Mouse (Mus musculus): Measurements from ENCODE around the gene Cnpy2. TPM values are rescaled to one million over a fixed set of nuclear protein-coding genes. Genes with fewer than 3 reads are reported as not detected.
"Not testable (repeated sequence)": the region's sequence is repeated elsewhere in the genome, so short reads cannot be mapped to it uniquely, and the experiment has no call there.

The Cnpy2 gene
- polyA plus RNA-seq, 1 experiment from 2014 or later: 364 TPM

GRCm38 (mm10) chr10:128283604-128284579 lies 38.4 kb upstream of the Cnpy2 start:
- 62% methylated on average over 31 of the region's 31 CpGs for WGBS
- Histone ChIP-seq H3K9ac (ENCODE audit: low read depth, low read length) (no peak overlapping the region), H3K4me2 (ENCODE audit: low read depth, low read length) (no peak overlapping the region), H3K36me3 (ENCODE audit: control insufficient read depth, insufficient read depth, low read length) (peaks cover 63% of the 10 kb centered on the region), H3K27me3 (replicated peaks; ENCODE audit: control insufficient read depth, insufficient read depth, low read length) (no peaks in the 10 kb centered on the region), H3K9me3 (ENCODE audit: control insufficient read depth, low read length) (no peaks in the 10 kb centered on the region), H3K4me1 (ENCODE audit: control insufficient read depth, insufficient read depth, low read length) (no peaks in the 10 kb centered on the region), H3K27ac (replicated peaks; ENCODE audit: low read depth, low read length) (no peak overlapping the region), H3K4me3 (ENCODE audit: low read depth, low read length) (no peak overlapping the region)
- ATAC-seq (ENCODE audit: low read depth) (peak; percentile 37; the same call in 1 of the 2 replicates), DNase-seq (ENCODE audit: low spot score) (peak; percentile 73)

GRCm38 (mm10) chr10:128290594-128290993 lies 31.7 kb upstream of the Cnpy2 start:
- H3K36me3 ChIP-seq (ENCODE audit: control insufficient read depth, insufficient read depth, low read length): peaks cover 47% of the 10 kb centered on the region
- H3K9me3 ChIP-seq (ENCODE audit: control insufficient read depth, low read length); DNase-seq (ENCODE audit: low spot score); H3K4me1 ChIP-seq (ENCODE audit: control insufficient read depth, insufficient read depth, low read length); H3K9ac ChIP-seq (ENCODE audit: low read depth, low read length); H3K4me2 ChIP-seq (ENCODE audit: low read depth, low read length); ATAC-seq (ENCODE audit: low read depth); H3K4me3 ChIP-seq (ENCODE audit: low read depth, low read length); H3K27me3 ChIP-seq (replicated peaks; ENCODE audit: control insufficient read depth, insufficient read depth, low read length); H3K27ac ChIP-seq (replicated peaks; ENCODE audit: low read depth, low read length): not testable (repeated sequence)
- 100% methylated on average over 1 of the region's 1 CpGs for WGBS

DNA sequence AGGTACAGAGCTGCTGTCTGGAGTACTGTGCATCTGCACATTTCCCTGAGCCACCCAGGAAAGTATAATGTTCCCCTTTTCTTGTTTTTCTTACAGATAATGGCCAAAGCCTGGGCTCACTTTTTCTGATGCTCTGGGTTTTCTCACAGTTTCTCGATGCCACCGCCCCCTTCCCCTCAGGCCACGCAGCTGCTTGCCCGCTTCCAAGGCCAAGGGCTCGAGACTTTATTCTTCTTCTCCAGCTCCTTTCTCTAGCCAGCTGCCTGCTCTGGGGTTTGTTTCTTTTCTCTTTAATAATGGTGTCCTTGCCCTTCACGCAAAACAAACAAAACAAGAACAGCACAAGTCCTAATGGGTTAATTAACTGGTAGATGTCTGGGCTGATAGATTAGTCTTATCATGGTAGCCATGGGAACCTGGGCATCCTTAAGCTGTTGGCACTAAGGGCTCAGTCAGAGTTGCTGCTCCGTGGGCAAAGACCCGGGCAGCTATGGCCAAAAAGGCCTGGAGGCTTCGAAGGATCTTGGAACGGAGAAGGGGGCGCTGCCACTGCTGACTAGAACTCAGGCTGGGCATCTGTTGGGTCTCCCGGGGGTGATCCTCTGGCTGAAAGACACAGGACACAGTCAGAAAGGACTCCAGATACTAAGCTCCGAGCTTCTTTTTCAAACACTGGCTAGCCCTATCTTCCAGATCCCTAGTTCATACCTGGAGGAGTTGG lies 25.7 kb upstream of the Cnpy2 start:
- Histone ChIP-seq H3K27ac (replicated peaks; ENCODE audit: low read depth, low read length) (no peak overlapping the region), H3K4me2 (ENCODE audit: low read depth, low read length) (no peak overlapping the region), H3K4me3 (ENCODE audit: low read depth, low read length) (no peak overlapping the region), H3K9ac (ENCODE audit: low read depth, low read length) (no peak overlapping the region), H3K9me3 (ENCODE audit: control insufficient read depth, low read length) (no peaks in the 10 kb centered on the region), H3K4me1 (ENCODE audit: control insufficient read depth, insufficient read depth, low read length) (no peaks in the 10 kb centered on the region), H3K36me3 (ENCODE audit: control insufficient read depth, insufficient read depth, low read length) (peaks cover 10% of the 10 kb centered on the region), H3K27me3 (replicated peaks; ENCODE audit: control insufficient read depth, insufficient read depth, low read length) (no peaks in the 10 kb centered on the region)
- DNase-seq (ENCODE audit: low spot score) (no peak), ATAC-seq (ENCODE audit: low read depth) (no peak)
- WGBS: 75% methylated on average over 13 of the region's 13 CpGs

DNA sequence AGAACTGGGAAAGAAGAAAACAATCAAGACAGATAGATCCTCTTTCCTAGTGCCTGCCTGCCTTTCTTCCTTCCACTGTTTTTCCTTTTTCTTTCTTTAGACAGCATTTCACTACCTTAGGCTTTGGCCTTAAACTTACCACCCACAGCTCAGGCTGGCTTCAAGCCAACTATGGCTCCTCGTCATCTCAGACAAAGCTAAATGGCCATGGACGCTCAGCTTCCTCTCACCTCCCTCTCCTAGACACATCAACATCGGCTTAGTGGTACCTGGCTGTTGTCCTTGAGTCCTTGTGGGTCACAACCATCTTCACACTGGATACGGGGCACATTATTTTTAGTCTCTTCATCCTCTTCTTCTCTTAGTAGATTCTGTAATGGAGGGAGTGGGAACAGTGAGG lies 25.0 kb upstream of the Cnpy2 start:
- H3K27me3 ChIP-seq (replicated peaks; ENCODE audit: control insufficient read depth, insufficient read depth, low read length): no peaks in the 10 kb centered on the region
- ATAC-seq (ENCODE audit: low read depth) (no peak), DNase-seq (ENCODE audit: low spot score) (no peak)
- WGBS: 74% methylated on average over 4 of the region's 4 CpGs
- no peak overlapping the region for H3K4me2 ChIP-seq (ENCODE audit: low read depth, low read length)
- 0 out of 2 replicates have a peak, but pooled peaks cover under 1% of the 10 kb centered on the region for H3K4me1 ChIP-seq (ENCODE audit: control insufficient read depth, insufficient read depth, low read length)
- H3K9ac ChIP-seq (ENCODE audit: low read depth, low read length): no peak overlapping the region
- H3K27ac ChIP-seq (replicated peaks; ENCODE audit: low read depth, low read length): no peak overlapping the region
- H3K9me3 ChIP-seq (ENCODE audit: control insufficient read depth, low read length): no peaks in the 10 kb centered on the region
- no peak overlapping the region for H3K4me3 ChIP-seq (ENCODE audit: low read depth, low read length)
- 0 out of 2 replicates have a peak, but pooled peaks cover 4% of the 10 kb centered on the region for H3K36me3 ChIP-seq (ENCODE audit: control insufficient read depth, insufficient read depth, low read length)

GRCm38 (mm10) chr10:128297622-128298021 lies 24.6 kb upstream of the Cnpy2 start:
- H3K4me1 ChIP-seq (ENCODE audit: control insufficient read depth, insufficient read depth, low read length): 0 out of 2 replicates have a peak, but pooled peaks cover 5% of the 10 kb centered on the region
- H3K4me3 ChIP-seq (ENCODE audit: low read depth, low read length): no peak overlapping the region
- H3K9ac ChIP-seq (ENCODE audit: low read depth, low read length): no peak overlapping the region
- H3K27me3 ChIP-seq (replicated peaks; ENCODE audit: control insufficient read depth, insufficient read depth, low read length): no peaks in the 10 kb centered on the region
- H3K4me2 ChIP-seq (ENCODE audit: low read depth, low read length): no peak overlapping the region
- DNase-seq (ENCODE audit: low spot score): peak; percentile 39
- no peak for ATAC-seq (ENCODE audit: low read depth)
- no peak overlapping the region for H3K27ac ChIP-seq (replicated peaks; ENCODE audit: low read depth, low read length)
- H3K36me3 ChIP-seq (ENCODE audit: control insufficient read depth, insufficient read depth, low read length): 0 out of 2 replicates have a peak, but pooled peaks cover under 1% of the 10 kb centered on the region
- H3K9me3 ChIP-seq (ENCODE audit: control insufficient read depth, low read length): no peaks in the 10 kb centered on the region
- WGBS: 64% methylated on average over 11 of the region's 11 CpGs

DNA sequence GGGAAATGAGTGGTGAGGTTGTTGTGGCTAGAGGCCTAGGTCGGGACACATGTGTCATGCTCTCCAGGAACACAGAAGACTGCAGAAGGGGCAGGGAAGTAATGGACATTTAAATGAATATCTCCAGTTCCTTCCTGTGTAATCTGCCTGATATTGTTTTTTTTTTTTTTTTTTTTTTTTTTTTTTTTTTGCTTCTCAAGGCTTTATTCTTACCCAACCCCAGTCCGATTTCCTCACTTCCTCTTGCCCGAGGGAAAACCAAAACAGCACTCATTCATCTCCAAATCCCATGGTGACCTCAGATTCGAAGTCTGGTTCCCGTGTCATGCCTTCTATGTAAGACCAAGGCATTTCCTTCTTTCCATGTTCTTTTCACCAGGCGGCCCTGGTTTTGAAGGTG lies 24.0 kb upstream of the Cnpy2 start:
- Histone ChIP-seq H3K4me3 (ENCODE audit: low read depth, low read length) (no peak overlapping the region), H3K9ac (ENCODE audit: low read depth, low read length) (peak overlapping the region; percentile 26; the same call in 1 of the 2 replicates), H3K4me1 (ENCODE audit: control insufficient read depth, insufficient read depth, low read length) (0 out of 2 replicates have a peak, but pooled peaks cover 6% of the 10 kb centered on the region), H3K4me2 (ENCODE audit: low read depth, low read length) (no peak overlapping the region), H3K36me3 (ENCODE audit: control insufficient read depth, insufficient read depth, low read length) (no peaks in the 10 kb centered on the region), H3K9me3 (ENCODE audit: control insufficient read depth, low read length) (no peaks in the 10 kb centered on the region), H3K27me3 (replicated peaks; ENCODE audit: control insufficient read depth, insufficient read depth, low read length) (no peaks in the 10 kb centered on the region), H3K27ac (replicated peaks; ENCODE audit: low read depth, low read length) (no peak overlapping the region)
- no peak for DNase-seq (ENCODE audit: low spot score)
- 55% methylated on average over 6 of the region's 6 CpGs for WGBS
- no peak for ATAC-seq (ENCODE audit: low read depth)

DNA sequence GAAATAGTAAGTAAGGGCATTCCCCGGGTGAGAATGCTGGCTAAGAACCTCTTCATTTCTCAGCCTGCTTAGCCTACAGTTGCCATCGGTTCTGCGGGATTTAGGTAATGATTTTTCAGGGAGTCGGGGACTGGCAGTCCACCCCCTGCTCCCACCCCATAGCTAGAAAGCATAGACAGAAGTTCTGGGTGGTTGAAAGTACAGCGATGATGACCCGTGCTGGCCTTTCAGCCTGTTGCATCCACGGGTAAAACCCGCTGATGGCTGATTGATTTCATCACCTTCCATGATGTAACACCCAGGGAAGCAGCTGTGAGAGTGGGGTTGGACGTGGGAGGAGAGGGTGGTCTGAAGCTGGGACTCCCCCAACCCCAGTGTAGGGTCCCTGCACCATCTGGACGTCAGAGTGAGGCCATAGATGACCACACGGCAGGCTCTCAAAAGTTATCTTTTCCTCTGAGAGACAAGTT lies 23.5 kb upstream of the Cnpy2 start, which contains the start of gene Il23a:
Il23a (minus strand) TSS at position 51 of the 470 bp plus-strand sequence.
- Histone ChIP-seq H3K36me3 (ENCODE audit: control insufficient read depth, insufficient read depth, low read length) (no peaks in the 10 kb centered on the region), H3K4me3 (ENCODE audit: low read depth, low read length) (no peak within 1 kb of the TSS), H3K9ac (ENCODE audit: low read depth, low read length) (peak within 1 kb of the TSS; percentile 26; the same call in 1 of the 2 replicates), H3K27me3 (replicated peaks; ENCODE audit: control insufficient read depth, insufficient read depth, low read length) (no peaks in the 10 kb centered on the region), H3K4me1 (ENCODE audit: control insufficient read depth, insufficient read depth, low read length) (peaks cover 6% of the 10 kb centered on the region; the same call in 1 of the 2 replicates), H3K9me3 (ENCODE audit: control insufficient read depth, low read length) (no peaks in the 10 kb centered on the region), H3K27ac (replicated peaks; ENCODE audit: low read depth, low read length) (no peak within 1 kb of the TSS), H3K4me2 (ENCODE audit: low read depth, low read length) (no peak within 1 kb of the TSS)
- 79% methylated on average over 11 of the region's 11 CpGs for WGBS
- DNase-seq (ENCODE audit: low spot score): no peak
- ATAC-seq (ENCODE audit: low read depth): no peak

DNA sequence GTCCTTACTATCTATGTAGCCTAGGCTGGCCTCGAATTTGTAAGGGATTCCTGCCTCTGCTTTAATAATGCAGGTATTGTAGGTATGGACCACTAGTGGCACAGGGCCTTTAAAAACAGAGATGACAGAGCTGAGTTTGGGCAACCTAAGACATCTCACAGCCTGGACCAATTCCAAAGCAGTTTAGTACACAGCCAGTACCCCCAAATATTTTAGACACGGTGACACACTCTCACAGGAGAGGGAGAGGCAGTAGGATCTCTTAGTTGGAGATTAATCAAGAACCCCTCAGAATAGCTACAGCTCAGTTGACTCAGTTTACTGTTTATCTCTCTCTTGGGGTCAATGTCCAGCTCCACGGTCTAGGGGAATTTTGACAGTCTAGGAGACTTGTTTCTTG lies 19.9 kb upstream of the Cnpy2 start:
- Histone ChIP-seq H3K27me3 (replicated peaks; ENCODE audit: control insufficient read depth, insufficient read depth, low read length) (no peaks in the 10 kb centered on the region), H3K4me2 (ENCODE audit: low read depth, low read length) (peak overlapping the region; percentile 78), H3K9ac (ENCODE audit: low read depth, low read length) (peak overlapping the region; percentile 90), H3K4me3 (ENCODE audit: low read depth, low read length) (peak overlapping the region; percentile 71), H3K4me1 (ENCODE audit: control insufficient read depth, insufficient read depth, low read length) (peaks cover 13% of the 10 kb centered on the region; the same call in 1 of the 2 replicates), H3K36me3 (ENCODE audit: control insufficient read depth, insufficient read depth, low read length) (0 out of 2 replicates have a peak, but pooled peaks cover 7% of the 10 kb centered on the region), H3K27ac (replicated peaks; ENCODE audit: low read depth, low read length) (peak overlapping the region; percentile 97), H3K9me3 (ENCODE audit: control insufficient read depth, low read length) (no peaks in the 10 kb centered on the region)
- DNase-seq (ENCODE audit: low spot score) (no peak), ATAC-seq (ENCODE audit: low read depth) (no peak)
- WGBS: 34% methylated on average over 3 of the region's 3 CpGs
